Comparison of ENCODE assay signal across 8 mouse cellular contexts in the genomic region with DNA sequence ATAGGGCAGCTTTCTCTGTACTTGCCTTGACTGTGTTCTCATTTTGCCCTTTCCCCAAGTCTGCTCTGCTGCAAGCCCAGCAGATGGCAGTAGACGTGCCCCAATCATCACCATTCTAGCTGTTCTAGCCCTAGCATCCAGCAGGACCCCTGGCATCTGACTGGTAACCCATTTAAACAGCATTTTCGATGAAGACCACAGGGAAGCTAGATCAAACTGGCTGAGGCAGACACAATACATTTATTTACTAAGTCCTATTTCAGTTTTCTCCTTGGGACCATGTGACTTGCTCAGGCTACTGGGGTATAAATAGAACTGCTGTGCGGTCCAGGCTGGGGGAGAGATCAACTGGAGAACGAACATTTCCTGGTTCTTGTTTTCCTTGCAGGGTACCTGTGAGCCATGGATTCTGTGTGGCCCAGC.
DNase-seq lines count a peak whose midpoint lies in the region; ATAC-seq and TF ChIP-seq lines count a peak whose summit lies in the region.

No protein-coding gene starts in this region.

- peak; percentile 7 for DNase-seq in WW6 (ENCODE audit: low read depth, low spot score)
- DNase-seq in embryo, embryonic 10.5 days (ENCODE audit: low spot score): peak; percentile 63
- no peak for DNase-seq in urinary bladder, postnatal 14 days (ENCODE audit: low spot score)

- H3K36me3 ChIP-seq in C2C12 (ENCODE audit: control insufficient read depth, insufficient read depth): no peaks in the 10 kb centered on the region
- H3K36me3 ChIP-seq in heart, embryonic 11.5 days (ENCODE audit: control insufficient read depth, insufficient read depth, low read length): no peaks in the 10 kb centered on the region
- H3K36me3 ChIP-seq in kidney, embryonic 14.5 days (ENCODE audit: control insufficient read depth, insufficient read depth, low read length): no peaks in the 10 kb centered on the region
- no peaks in the 10 kb centered on the region for H3K36me3 ChIP-seq in limb, embryonic 13.5 days
- H3K36me3 ChIP-seq in neural tube, embryonic 15.5 days: no peaks in the 10 kb centered on the region

- H3K4me3 ChIP-seq in C2C12 (ENCODE audit: insufficient read depth, poor library complexity, severe bottlenecking): no peak overlapping the region
- no peak overlapping the region for H3K4me3 ChIP-seq in heart, embryonic 11.5 days (ENCODE audit: low read depth, low read length)
- no peak overlapping the region for H3K4me3 ChIP-seq in kidney, embryonic 14.5 days (ENCODE audit: low read length)
- H3K4me3 ChIP-seq in limb, embryonic 13.5 days: no peak overlapping the region
- no peak overlapping the region for H3K4me3 ChIP-seq in neural tube, embryonic 15.5 days (replicated peaks)

- H3K4me1 ChIP-seq in heart, embryonic 11.5 days (ENCODE audit: control insufficient read depth, insufficient read depth, low read length): peaks cover 27% of the 10 kb centered on the region
- H3K4me1 ChIP-seq in kidney, embryonic 14.5 days (ENCODE audit: control insufficient read depth, insufficient read depth, low read length): no peaks in the 10 kb centered on the region
- H3K4me1 ChIP-seq in limb, embryonic 13.5 days: 0 out of 2 replicates have a peak, but pooled peaks cover 6% of the 10 kb centered on the region
- H3K4me1 ChIP-seq in neural tube, embryonic 15.5 days: peaks cover 9% of the 10 kb centered on the region

- no peaks in the 10 kb centered on the region for H3K27me3 ChIP-seq in C2C12 (ENCODE audit: control insufficient read depth, insufficient read depth, insufficient read length)
- no peaks in the 10 kb centered on the region for H3K27me3 ChIP-seq in heart, embryonic 11.5 days (ENCODE audit: control insufficient read depth, insufficient read depth, low read length)
- no peaks in the 10 kb centered on the region for H3K27me3 ChIP-seq in kidney, embryonic 14.5 days (ENCODE audit: control insufficient read depth, insufficient read depth, low read length)
- no peaks in the 10 kb centered on the region for H3K27me3 ChIP-seq in limb, embryonic 13.5 days
- no peaks in the 10 kb centered on the region for H3K27me3 ChIP-seq in neural tube, embryonic 15.5 days (replicated peaks)

- no peaks in the 10 kb centered on the region for H3K79me3 ChIP-seq in C2C12 (ENCODE audit: low read depth)

- H3K4me2 ChIP-seq in heart, embryonic 11.5 days: no peak overlapping the region
- no peak overlapping the region for H3K4me2 ChIP-seq in kidney, embryonic 14.5 days (replicated peaks; ENCODE audit: low read depth, low read length)
- no peak overlapping the region for H3K4me2 ChIP-seq in limb, embryonic 13.5 days (replicated peaks)
- H3K4me2 ChIP-seq in neural tube, embryonic 15.5 days: no peak overlapping the region

- H3K9ac ChIP-seq in heart, embryonic 11.5 days (ENCODE audit: low read depth, low read length): 0 out of 2 replicates have a peak overlapping the region, but pooled peaks have one; percentile 34
- H3K9ac ChIP-seq in kidney, embryonic 14.5 days (ENCODE audit: low read depth, low read length): no peak overlapping the region
- no peak overlapping the region for H3K9ac ChIP-seq in limb, embryonic 13.5 days
- H3K9ac ChIP-seq in neural tube, embryonic 15.5 days (replicated peaks): no peak overlapping the region

- no peaks in the 10 kb centered on the region for H3K9me3 ChIP-seq in heart, embryonic 11.5 days (replicated peaks; ENCODE audit: control insufficient read depth, low read length)
- H3K9me3 ChIP-seq in kidney, embryonic 14.5 days (ENCODE audit: control insufficient read depth, low read length): no peaks in the 10 kb centered on the region
- no peaks in the 10 kb centered on the region for H3K9me3 ChIP-seq in limb, embryonic 13.5 days
- no peaks in the 10 kb centered on the region for H3K9me3 ChIP-seq in neural tube, embryonic 15.5 days (replicated peaks)

- TF ChIP-seq CTCF in C2C12 (IDR thresholded peaks at IDR 0.05; ENCODE audit: control insufficient read depth, insufficient read depth, insufficient read length): peak; percentile 77

- no peak overlapping the region for H3ac ChIP-seq in C2C12 (ENCODE audit: control insufficient read depth, insufficient read length, low read depth)

- H3K79me2 ChIP-seq in C2C12 (ENCODE audit: control insufficient read depth, insufficient read depth): no peaks in the 10 kb centered on the region

- no peak for ATAC-seq in heart, embryonic 11.5 days (replicated peaks; ENCODE audit: insufficient number of reproducible peaks, low FRiP score, low TSS enrichment)
- 0 out of 2 replicates have a peak, but pooled peaks have one; percentile 32 for ATAC-seq in kidney, embryonic 14.5 days (ENCODE audit: low FRiP score, low TSS enrichment)
- peak; percentile 61 for ATAC-seq in limb, embryonic 13.5 days (ENCODE audit: low FRiP score, low read depth)
- peak; percentile 84 for ATAC-seq in neural tube, embryonic 15.5 days (ENCODE audit: low FRiP score)

- WGBS in heart, embryonic 11.5 days (ENCODE audit: insufficient replicate concordance): 35% methylated on average over 4 of the region's 4 CpGs
- WGBS in kidney, embryonic 14.5 days: 58% methylated on average over 4 of the region's 4 CpGs
- 50% methylated on average over 4 of the region's 4 CpGs for WGBS in limb, embryonic 13.5 days
- 50% methylated on average over 4 of the region's 4 CpGs for WGBS in neural tube, embryonic 15.5 days

- H3K27ac ChIP-seq in heart, embryonic 11.5 days (ENCODE audit: low read depth, low read length): peak overlapping the region; percentile 59
- H3K27ac ChIP-seq in kidney, embryonic 14.5 days (ENCODE audit: low read depth, low read length): no peak overlapping the region
- H3K27ac ChIP-seq in limb, embryonic 13.5 days: no peak overlapping the region
- peak overlapping the region; percentile 24; the same call in 1 of the 2 replicates for H3K27ac ChIP-seq in neural tube, embryonic 15.5 days (replicated peaks)

TF ChIP-seq in C2C12, 6 proteins besides CTCF, POLR2A, EP300 and RAD21:
- TF ChIP-seq MYOG (IDR thresholded peaks at IDR 0.05; ENCODE audit: control insufficient read depth, extremely low read depth, insufficient read length) (no peak), USF1 (IDR thresholded peaks at IDR 0.05; ENCODE audit: low read depth) (no peak)

Comparison
In these comparisons a context has a peak if more than half of its experiments do, and no peak if none do; other contexts are left out.
1. H3K27ac ChIP-seq: peak in heart, embryonic 11.5 days (single experiment) and neural tube, embryonic 15.5 days (single experiment); none in kidney, embryonic 14.5 days (single experiment) and limb, embryonic 13.5 days (single experiment).